Mouse (Mus musculus) lung, postnatal 0 days (tissue): ENCODE results near the gene Gmds. TPM values are rescaled to one million over a fixed set of nuclear protein-coding genes. Genes with fewer than 3 reads are reported as not detected.

Experiments used
- ATAC-seq: fragments of 200-750 bp; cut with Nextera tagmentation; 2 replicates; pipeline ENCODE4 v1.8.0; 2017; ENCODE audit warnings: moderate library complexity
- DNase-seq: peaks from one replicate; pipeline ENCODE4 v3.0.0-alpha.2; 2016; ENCODE audit warnings: low spot score
- H3K27ac ChIP-seq: fragments of 300-500 bp; sonication (generic); 2 replicates; pipeline ENCODE4 v1.5.1; 2014; ENCODE audit warnings: antibody characterized with exemption, mild to moderate bottlenecking, low read length, mixed read lengths
- H3K27me3 ChIP-seq: fragments of 300-500 bp; sonication (generic); replicated peaks from 2 replicates; pipeline ENCODE4 v1.6.1; 2014; ENCODE audit warnings: low read length, mixed read lengths; ENCODE audit not compliant: insufficient read depth
- H3K36me3 ChIP-seq: fragments of 300-500 bp; sonication (generic); 2 replicates; pipeline ENCODE4 v1.6.1; 2014; ENCODE audit warnings: low read length, mixed read lengths; ENCODE audit not compliant: insufficient read depth
- H3K4me1 ChIP-seq: fragments of 300-500 bp; sonication (generic); 2 replicates; pipeline ENCODE4 v1.6.1; 2014; ENCODE audit warnings: antibody characterized with exemption, low read depth, low read length, mixed read lengths; ENCODE audit not compliant: insufficient read depth
- H3K4me2 ChIP-seq: fragments of 300-500 bp; sonication (generic); replicated peaks from 2 replicates; pipeline ENCODE4 v1.6.1; 2014; ENCODE audit warnings: low read depth, mild to moderate bottlenecking, low read length, moderate library complexity, mixed read lengths
- H3K4me3 ChIP-seq: fragments of 300-500 bp; sonication (generic); 2 replicates; pipeline ENCODE4 v1.5.1; 2014; ENCODE audit warnings: low read depth, low read length
- H3K9ac ChIP-seq: fragments of 300-500 bp; sonication (generic); replicated peaks from 2 replicates; pipeline ENCODE4 v1.6.1; 2014; ENCODE audit warnings: low read depth, mild to moderate bottlenecking
- H3K9me3 ChIP-seq: fragments of 300-500 bp; sonication (generic); 2 replicates; pipeline ENCODE4 v1.6.1; 2016; ENCODE audit warnings: low read length, mixed read lengths
- CTCF ChIP-seq: IDR thresholded peaks from 2 replicates; pipeline ENCODE4 v1.5.1; 2016; ENCODE audit warnings: antibody characterized with exemption, mild to moderate bottlenecking
- EP300 ChIP-seq: IDR thresholded peaks from 2 replicates; pipeline ENCODE4 v1.6.1; 2016; ENCODE audit warnings: antibody characterized with exemption, mild to moderate bottlenecking, control low read depth
- WGBS: fragments of 180-500 bp; shearing (Covaris S2); extraction: QIAGEN DNeasy Blood & Tissue Kit; methylation state at CpG from one replicate; pipeline ENCODE4 v1.1.7; 2014; 5-methylcytosine and 5-hydroxymethylcytosine counted together
- polyA plus RNA-seq: library from polyadenylated mRNA; unstranded; fragments of >200 nt; fragmentation: Nextera tagmentation; extraction: Ambion mirVana; gene quantifications from 2 replicates; pipeline ENCODE4 v1.2.1, GENCODE M21; 2015

The Gmds gene
- polyA plus RNA-seq, 1 experiment from 2014 or later, result 13.4 TPM

DNA sequence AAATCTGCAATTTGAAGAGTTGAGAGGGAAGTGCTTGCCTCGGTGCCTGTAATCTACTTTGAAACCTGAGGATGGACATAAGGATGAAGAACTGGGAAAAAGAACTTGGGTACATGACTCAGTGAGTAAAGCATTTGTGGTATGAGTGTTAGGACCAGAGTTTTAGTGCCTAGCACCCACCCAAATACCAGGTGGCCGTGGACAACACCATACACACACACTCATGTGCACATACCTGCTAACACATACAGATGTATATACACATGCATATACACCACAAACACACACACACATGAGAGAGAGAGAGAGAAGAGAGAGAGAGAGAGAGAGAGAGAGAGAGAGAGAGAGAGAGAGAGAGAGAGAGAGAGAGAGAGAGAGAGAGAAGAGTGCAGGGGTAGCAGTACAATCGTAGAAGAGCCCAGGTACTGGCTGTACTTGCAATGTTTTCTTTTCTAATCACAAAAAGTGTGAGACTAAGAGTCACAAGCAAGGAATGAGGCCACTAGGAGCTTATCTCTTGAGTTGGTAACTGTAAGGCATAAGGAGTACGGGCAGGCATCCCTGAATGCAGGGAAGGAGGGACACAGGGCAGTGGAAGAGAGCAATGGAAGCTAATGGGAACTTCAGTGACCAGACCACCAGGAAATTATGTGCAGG lies 33.5 kb upstream of the Gmds start:
- H3K4me1 ChIP-seq, result no peaks in the 10 kb centered on the region
- no peak overlapping the region for H3K4me3 ChIP-seq
- no peak overlapping the region for H3K27ac ChIP-seq
- TF ChIP-seq EP300, result peak; percentile 51; the same call in 1 of the 2 replicates
- no peak for TF ChIP-seq CTCF
- no peaks in the 10 kb centered on the region for H3K9me3 ChIP-seq
- ATAC-seq, result peak; percentile 58
- no peaks in the 10 kb centered on the region; the same call in 1 of the 2 replicates for H3K27me3 ChIP-seq
- no peak overlapping the region for H3K9ac ChIP-seq
- 56% methylated on average over 4 of the region's 4 CpGs for WGBS
- H3K4me2 ChIP-seq, result no peak overlapping the region
- no peaks in the 10 kb centered on the region for H3K36me3 ChIP-seq
- no peak for DNase-seq

DNA sequence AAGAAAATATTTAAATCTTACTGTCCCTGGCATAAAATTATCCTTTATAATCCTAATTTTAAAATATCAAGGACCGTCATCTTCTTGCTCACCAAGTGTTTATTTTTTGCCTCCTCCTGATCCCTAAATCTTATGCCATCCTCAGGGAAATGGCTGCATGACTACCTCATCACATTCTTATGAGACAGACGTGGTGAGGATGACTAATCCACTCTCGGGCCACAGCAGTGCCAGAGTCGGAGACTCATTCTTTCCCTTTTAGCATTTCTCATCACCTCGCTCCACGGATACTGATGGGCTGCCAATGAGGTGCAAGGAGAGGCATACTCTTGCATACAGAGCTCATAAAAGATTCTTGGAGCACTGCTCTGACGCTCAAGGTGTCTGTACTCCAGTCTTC lies 32.2 kb upstream of the Gmds start:
- WGBS, result 67% methylated on average over 7 of the region's 7 CpGs
- Histone ChIP-seq H3K4me3 (no peak overlapping the region), H3K4me2 (no peak overlapping the region), H3K36me3 (no peaks in the 10 kb centered on the region), H3K27ac (no peak overlapping the region), H3K9ac (no peak overlapping the region), H3K27me3 (no peaks in the 10 kb centered on the region; the same call in 1 of the 2 replicates), H3K9me3 (no peaks in the 10 kb centered on the region), H3K4me1 (no peaks in the 10 kb centered on the region)
- no peak for DNase-seq
- no peak for TF ChIP-seq EP300
- no peak for TF ChIP-seq CTCF
- ATAC-seq, result no peak

DNA sequence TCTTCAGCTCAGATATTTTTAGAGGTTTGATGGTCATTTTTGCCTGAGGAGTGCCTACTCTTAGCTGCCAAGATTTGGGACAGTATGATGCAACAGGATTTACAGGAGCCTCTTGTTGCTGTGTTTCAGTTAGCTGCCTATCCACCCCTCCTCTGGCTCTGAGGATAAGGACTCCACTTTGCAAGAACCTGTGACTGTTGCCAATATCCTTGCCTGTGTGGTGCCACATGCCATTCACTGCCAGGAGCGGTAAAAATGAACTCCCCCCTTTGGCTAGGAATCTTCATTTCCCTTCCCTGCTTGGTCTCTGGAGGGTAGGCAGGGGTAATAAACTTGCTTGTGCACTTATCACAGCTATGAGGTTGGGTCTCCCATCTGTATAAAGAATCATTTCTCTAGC lies 31.6 kb upstream of the Gmds start:
- TF ChIP-seq EP300, result no peak
- TF ChIP-seq CTCF, result no peak
- Histone ChIP-seq H3K27me3 (no peaks in the 10 kb centered on the region; the same call in 1 of the 2 replicates), H3K27ac (no peak overlapping the region), H3K9ac (no peak overlapping the region), H3K4me2 (no peak overlapping the region), H3K4me3 (no peak overlapping the region), H3K4me1 (no peaks in the 10 kb centered on the region), H3K9me3 (no peaks in the 10 kb centered on the region), H3K36me3 (no peaks in the 10 kb centered on the region)
- no peak for DNase-seq
- no peak for ATAC-seq
- WGBS, result 72% methylated on average over 1 of the region's 1 CpGs

DNA sequence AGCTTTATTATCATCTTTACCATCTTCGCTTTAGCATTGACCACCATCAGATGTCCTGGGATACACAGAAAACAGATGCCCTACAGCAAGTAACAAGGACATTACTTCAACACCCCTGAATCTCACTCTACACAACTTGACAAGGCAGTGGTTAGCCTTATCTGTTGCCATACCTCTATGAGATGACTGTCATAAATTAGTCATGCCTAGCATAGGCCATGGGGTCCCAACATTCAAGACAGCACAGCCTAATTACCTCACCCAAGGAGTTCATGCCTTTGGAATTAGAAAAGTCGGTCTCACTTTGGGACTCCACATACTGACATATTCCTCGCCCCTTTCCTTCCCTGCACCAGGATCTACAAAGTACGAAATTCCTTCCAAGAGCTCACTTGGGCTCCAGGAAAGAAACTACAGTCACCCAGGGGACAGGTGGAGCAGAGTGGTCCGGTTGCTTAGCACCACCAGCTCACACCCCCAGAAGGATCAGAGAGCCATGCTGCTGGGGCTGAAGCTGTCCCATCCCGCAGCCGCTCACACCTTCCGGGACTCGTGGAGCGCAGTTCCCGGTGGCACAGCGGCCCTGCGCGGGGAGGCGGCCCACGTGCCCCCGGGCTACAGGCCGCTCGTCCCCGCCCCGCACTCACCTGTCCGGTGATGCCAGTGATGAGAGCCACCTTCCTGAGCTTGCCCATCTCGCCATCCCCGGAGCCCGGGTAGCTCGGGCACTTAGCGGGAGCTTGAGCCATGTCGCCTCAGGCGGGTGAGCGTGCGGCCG lies 616 bp downstream of the Gmds start:
- TF ChIP-seq EP300 (no peak), CTCF (no peak)
- ATAC-seq (peak; percentile 59), DNase-seq (no peak)
- peak overlapping the region; percentile 73 for H3K4me3 ChIP-seq
- peak overlapping the region; percentile 47 for H3K27ac ChIP-seq
- H3K36me3 ChIP-seq, result no peaks in the 10 kb centered on the region
- H3K4me2 ChIP-seq, result peak overlapping the region; percentile 87
- WGBS, result 8% methylated on average over 28 of the region's 32 CpGs
- H3K9me3 ChIP-seq, result no peaks in the 10 kb centered on the region
- H3K9ac ChIP-seq, result peak overlapping the region; percentile 55
- no peaks in the 10 kb centered on the region for H3K27me3 ChIP-seq
- no peaks in the 10 kb centered on the region for H3K4me1 ChIP-seq

DNA sequence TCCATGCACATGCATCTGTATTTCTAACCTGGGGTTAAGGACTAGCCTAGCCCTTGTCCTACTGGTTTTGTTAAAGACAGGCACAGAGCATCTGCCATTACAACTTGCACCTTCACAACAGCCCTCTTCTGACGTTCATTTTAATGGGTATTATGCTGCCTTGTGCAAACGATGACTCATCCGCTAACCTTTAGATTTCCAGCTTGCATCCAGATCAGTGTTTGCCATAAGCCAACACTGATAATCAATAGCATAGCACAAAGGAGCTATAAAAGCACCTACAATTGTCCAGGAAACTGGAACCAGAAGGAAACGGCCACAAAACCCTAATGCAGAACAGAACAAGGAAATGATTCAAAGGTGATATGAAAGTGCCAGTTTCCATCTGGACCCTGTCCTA lies 20.2 kb downstream of the Gmds start:
- 70% methylated on average over 4 of the region's 4 CpGs for WGBS
- no peak for DNase-seq
- no peaks in the 10 kb centered on the region for H3K27me3 ChIP-seq
- H3K27ac ChIP-seq, result no peak overlapping the region
- TF ChIP-seq EP300, result no peak
- no peak for TF ChIP-seq CTCF
- ATAC-seq, result no peak
- H3K4me2 ChIP-seq, result no peak overlapping the region
- no peaks in the 10 kb centered on the region for H3K36me3 ChIP-seq
- no peaks in the 10 kb centered on the region for H3K9me3 ChIP-seq
- no peaks in the 10 kb centered on the region for H3K4me1 ChIP-seq
- H3K9ac ChIP-seq, result no peak overlapping the region
- no peak overlapping the region for H3K4me3 ChIP-seq

DNA sequence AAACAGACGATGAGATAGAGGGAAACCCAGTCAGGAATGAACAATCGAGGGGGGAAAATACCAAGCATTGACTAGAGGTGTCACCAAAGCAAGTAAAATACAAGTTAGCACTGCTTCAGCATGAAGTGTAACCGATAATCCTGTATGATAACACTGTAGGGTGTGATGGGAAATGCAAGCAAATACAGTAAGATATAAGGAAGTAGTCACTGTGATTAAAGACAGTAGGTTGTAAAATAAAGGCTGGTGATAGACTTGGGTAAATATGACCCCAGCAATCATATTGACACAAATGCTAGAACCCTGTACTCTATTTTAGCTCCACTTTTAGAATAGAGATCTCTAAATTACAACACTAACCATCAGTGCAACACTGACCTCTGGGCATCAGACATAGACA lies 21.2 kb downstream of the Gmds start:
- no peak for ATAC-seq
- 82% methylated on average over 3 of the region's 3 CpGs for WGBS
- TF ChIP-seq CTCF (no peak), EP300 (no peak)

More for the DNA sequence above, 21.2 kb downstream of the Gmds start:
- Histone ChIP-seq H3K9ac (no peak overlapping the region), H3K9me3 (no peaks in the 10 kb centered on the region), H3K27me3 (no peaks in the 10 kb centered on the region), H3K27ac (no peak overlapping the region), H3K4me3 (no peak overlapping the region), H3K36me3 (no peaks in the 10 kb centered on the region), H3K4me1 (no peaks in the 10 kb centered on the region), H3K4me2 (no peak overlapping the region)
- no peak for DNase-seq
